Mouse (Mus musculus): Measurements from ENCODE around the gene Scaf11. TPM values are rescaled to one million over a fixed set of nuclear protein-coding genes. Genes with fewer than 3 reads are reported as not detected.

Scaf11 gene
- polyA plus RNA-seq, 1 experiment = 26.9 TPM

GRCm38 (mm10) chr15:96377701-96378100 is 82.9 kb downstream of the Scaf11 start:
- no peak for TF ChIP-seq POLR2A (IDR thresholded peaks at IDR 0.05; ENCODE audit: extremely low read depth, insufficient read depth, low read length)
- no peak for TF ChIP-seq CTCF (IDR thresholded peaks at IDR 0.05; ENCODE audit: extremely low read depth, insufficient read depth, low read length)
- no peak overlapping the region for H3K27ac ChIP-seq (ENCODE audit: insufficient read depth, low read length)
- H3K4me3 ChIP-seq (ENCODE audit: insufficient read depth, low read length) = no peak overlapping the region
- H3K4me1 ChIP-seq (ENCODE audit: control insufficient read depth, insufficient read depth, low read length) = no peaks in the 10 kb centered on the region

GRCm38 (mm10) chr15:96377263-96377662 is 83.4 kb downstream of the Scaf11 start:
- no peak for TF ChIP-seq POLR2A (IDR thresholded peaks at IDR 0.05; ENCODE audit: extremely low read depth, insufficient read depth, low read length)
- no peak for TF ChIP-seq CTCF (IDR thresholded peaks at IDR 0.05; ENCODE audit: extremely low read depth, insufficient read depth, low read length)
- H3K27ac ChIP-seq (ENCODE audit: insufficient read depth, low read length) = no peak overlapping the region
- H3K4me1 ChIP-seq (ENCODE audit: control insufficient read depth, insufficient read depth, low read length) = no peaks in the 10 kb centered on the region
- H3K4me3 ChIP-seq (ENCODE audit: insufficient read depth, low read length) = no peak overlapping the region

GRCm38 (mm10) chr15:96376214-96376613 is 84.4 kb downstream of the Scaf11 start:
- TF ChIP-seq POLR2A (IDR thresholded peaks at IDR 0.05; ENCODE audit: extremely low read depth, insufficient read depth, low read length) = no peak
- no peak for TF ChIP-seq CTCF (IDR thresholded peaks at IDR 0.05; ENCODE audit: extremely low read depth, insufficient read depth, low read length)
- H3K4me1 ChIP-seq (ENCODE audit: control insufficient read depth, insufficient read depth, low read length) = no peaks in the 10 kb centered on the region
- no peak overlapping the region for H3K4me3 ChIP-seq (ENCODE audit: insufficient read depth, low read length)
- H3K27ac ChIP-seq (ENCODE audit: insufficient read depth, low read length) = no peak overlapping the region

- Histone ChIP-seq H3K4me3 (ENCODE audit: insufficient read depth, low read length) (no peak overlapping the region), H3K27ac (ENCODE audit: insufficient read depth, low read length) (no peak overlapping the region), H3K4me1 (ENCODE audit: control insufficient read depth, insufficient read depth, low read length) (no peaks in the 10 kb centered on the region)
- TF ChIP-seq POLR2A (IDR thresholded peaks at IDR 0.05; ENCODE audit: extremely low read depth, insufficient read depth, low read length) (no peak), CTCF (IDR thresholded peaks at IDR 0.05; ENCODE audit: extremely low read depth, insufficient read depth, low read length) (no peak)
These were observed 87.5 kb downstream of the Scaf11 start for GRCm38 (mm10) chr15:96373161-96373560.

GRCm38 (mm10) chr15:96372628-96373027 is 88.0 kb downstream of the Scaf11 start:
- H3K4me1 ChIP-seq (ENCODE audit: control insufficient read depth, insufficient read depth, low read length) = no peaks in the 10 kb centered on the region
- H3K27ac ChIP-seq (ENCODE audit: insufficient read depth, low read length) = no peak overlapping the region
- no peak for TF ChIP-seq CTCF (IDR thresholded peaks at IDR 0.05; ENCODE audit: extremely low read depth, insufficient read depth, low read length)
- no peak for TF ChIP-seq POLR2A (IDR thresholded peaks at IDR 0.05; ENCODE audit: extremely low read depth, insufficient read depth, low read length)
- H3K4me3 ChIP-seq (ENCODE audit: insufficient read depth, low read length) = no peak overlapping the region

- Histone ChIP-seq H3K4me1 (ENCODE audit: control insufficient read depth, insufficient read depth, low read length) (no peaks in the 10 kb centered on the region), H3K4me3 (ENCODE audit: insufficient read depth, low read length) (no peak overlapping the region), H3K27ac (ENCODE audit: insufficient read depth, low read length) (no peak overlapping the region)
- no peak for TF ChIP-seq POLR2A (IDR thresholded peaks at IDR 0.05; ENCODE audit: extremely low read depth, insufficient read depth, low read length)
- no peak for TF ChIP-seq CTCF (IDR thresholded peaks at IDR 0.05; ENCODE audit: extremely low read depth, insufficient read depth, low read length)
These were observed 89.3 kb downstream of the Scaf11 start for GRCm38 (mm10) chr15:96371311-96371710.

- H3K4me3 ChIP-seq (ENCODE audit: insufficient read depth, low read length) = no peak overlapping the region
- no peak overlapping the region for H3K27ac ChIP-seq (ENCODE audit: insufficient read depth, low read length)
- no peak for TF ChIP-seq POLR2A (IDR thresholded peaks at IDR 0.05; ENCODE audit: extremely low read depth, insufficient read depth, low read length)
- TF ChIP-seq CTCF (IDR thresholded peaks at IDR 0.05; ENCODE audit: extremely low read depth, insufficient read depth, low read length) = no peak
- H3K4me1 ChIP-seq (ENCODE audit: control insufficient read depth, insufficient read depth, low read length) = no peaks in the 10 kb centered on the region
These were observed 94.3 kb downstream of the Scaf11 start for GRCm38 (mm10) chr15:96366176-96366963.

- TF ChIP-seq CTCF (IDR thresholded peaks at IDR 0.05; ENCODE audit: extremely low read depth, insufficient read depth, low read length) (no peak), POLR2A (IDR thresholded peaks at IDR 0.05; ENCODE audit: extremely low read depth, insufficient read depth, low read length) (no peak)
- no peaks in the 10 kb centered on the region for H3K4me1 ChIP-seq (ENCODE audit: control insufficient read depth, insufficient read depth, low read length)
- no peak overlapping the region for H3K27ac ChIP-seq (ENCODE audit: insufficient read depth, low read length)
- no peak overlapping the region for H3K4me3 ChIP-seq (ENCODE audit: insufficient read depth, low read length)
These were observed 95.3 kb downstream of the Scaf11 start for GRCm38 (mm10) chr15:96365351-96365750.

Other genes with a start within 250 kb of the Scaf11 start
- gene Arid2, start 173.3 kb downstream of the Scaf11 start, polyA plus RNA-seq (2012; rRNA removed) = 13.2 and 13.3 TPM in 2 replicates
- 57.3 and 59.2 TPM in 2 replicates for gene Slc38a1, start 182.1 kb upstream of the Scaf11 start, polyA plus RNA-seq (2012; rRNA removed)
- 52.4 and 58.6 TPM in 2 replicates for gene Slc38a2, start 238.9 kb upstream of the Scaf11 start, polyA plus RNA-seq (2012; rRNA removed)